Mouse (Mus musculus): Measurements from ENCODE around the gene B4galnt1. TPM values are rescaled to one million over a fixed set of nuclear protein-coding genes. Genes with fewer than 3 reads are reported as not detected.
"Not testable (repeated sequence)": the region's sequence is repeated elsewhere in the genome, so short reads cannot be mapped to it uniquely, and the experiment has no call there.

B4galnt1 gene
- total and polyA plus RNA-seq, 3 experiments = 24.6 to 66.0 (median 65.8) TPM

GRCm38 (mm10) chr10:127160728-127161127 is 4.3 kb upstream of the B4galnt1 start (continued):
- TF ChIP-seq MEF2A (IDR thresholded peaks at IDR 0.05; ENCODE audit: extremely low read depth, insufficient replicate concordance, low read depth, low read length, poor library complexity, severe bottlenecking) (no peak), MYC (IDR thresholded peaks at IDR 0.05; ENCODE audit: low read depth, low read length) (peak; percentile 42; the same call in 1 of the 2 replicates), MAX (IDR thresholded peaks at IDR 0.05; ENCODE audit: low read length) (no peak), TBP (IDR thresholded peaks at IDR 0.05; ENCODE audit: low read depth, low read length) (no peak)

GRCm38 (mm10) chr10:127162771-127163261 is 2.2 kb upstream of the B4galnt1 start:
- not testable (repeated sequence) for H3K27ac ChIP-seq (ENCODE audit: control insufficient read depth, low read depth, low read length)
- peaks cover 24% of the 10 kb centered on the region for H3K79me2 ChIP-seq (ENCODE audit: control insufficient read depth, insufficient read depth, low read length, poor library complexity)

GRCm38 (mm10) chr10:127164190-127164589 is 835 bp upstream of the B4galnt1 start:
- H3K9ac ChIP-seq (ENCODE audit: control insufficient read depth, low read depth, low read length, poor library complexity, severe bottlenecking) = peak overlapping the region; percentile 91
- H3K9me3 ChIP-seq (replicated peaks; ENCODE audit: insufficient read depth, low read length) = no peaks in the 10 kb centered on the region
- H3K36me3 ChIP-seq (ENCODE audit: control insufficient read depth in 1 of 2, insufficient read depth in 2 of 2, low read length in 2 of 2) = peaks cover 2 to 15% of the 10 kb centered on the region in 2 experiments; a peak in 2 of 4 replicates
- H3K27ac ChIP-seq (ENCODE audit: control insufficient read depth, low read depth, low read length) = peak overlapping the region; percentile 88
- TF ChIP-seq USF1 (IDR thresholded peaks at IDR 0.05; ENCODE audit: low read depth, low read length) = no peak
- TF ChIP-seq TBP (IDR thresholded peaks at IDR 0.05; ENCODE audit: low read depth, low read length) = peak; percentile 94
- TF ChIP-seq GATA1 (IDR thresholded peaks at IDR 0.05; ENCODE audit: low read depth, low read length) = no peak
- H3K27me3 ChIP-seq (ENCODE audit: control insufficient read depth in 1 of 2, insufficient read depth in 2 of 2, low read length in 2 of 2) = no peaks in the 10 kb centered on the region
- DNase-seq (ENCODE audit: low read depth, low spot score) = no peak
- H3K4me1 ChIP-seq (ENCODE audit: control insufficient read depth in 1 of 2, insufficient read depth in 2 of 2, low read length in 2 of 2) = peaks cover 2 to 19% of the 10 kb centered on the region in 2 experiments; a peak in 3 of 4 replicates
- peak overlapping the region; percentile 67 to 68 for H3K4me3 ChIP-seq (ENCODE audit: control insufficient read depth in 1 of 2, insufficient read depth in 1 of 2, low read depth in 2 of 2, low read length in 2 of 2)
- peaks cover 26% of the 10 kb centered on the region for H3K79me2 ChIP-seq (ENCODE audit: control insufficient read depth, insufficient read depth, low read length, poor library complexity)

More at GRCm38 (mm10) chr10:127162771-127163261, 2.2 kb upstream of the B4galnt1 start:
- Histone ChIP-seq H3K4me1 (ENCODE audit: control insufficient read depth in 1 of 2, insufficient read depth in 2 of 2, low read length in 2 of 2) (peaks cover 2 to 23% of the 10 kb centered on the region in 2 experiments; a peak in 3 of 4 replicates), H3K36me3 (ENCODE audit: control insufficient read depth in 1 of 2, insufficient read depth in 2 of 2, low read length in 2 of 2) (peaks cover 0 to 15% of the 10 kb centered on the region in 2 experiments; a peak in 2 of 4 replicates)
- H3K27me3 ChIP-seq (ENCODE audit: control insufficient read depth in 1 of 2, insufficient read depth in 2 of 2, low read length in 2 of 2); H3K9me3 ChIP-seq (replicated peaks; ENCODE audit: insufficient read depth, low read length); DNase-seq (ENCODE audit: low read depth, low spot score); H3K4me3 ChIP-seq (ENCODE audit: control insufficient read depth in 1 of 2, insufficient read depth in 1 of 2, low read depth in 2 of 2, low read length in 2 of 2); H3K9ac ChIP-seq (ENCODE audit: control insufficient read depth, low read depth, low read length, poor library complexity, severe bottlenecking): not testable (repeated sequence)

GRCm38 (mm10) chr10:127165354-127165653 is 279 bp downstream of the B4galnt1 start:
- Histone ChIP-seq H3K36me3 (ENCODE audit: control insufficient read depth in 1 of 2, insufficient read depth in 2 of 2, low read length in 2 of 2) (peaks cover 2 to 13% of the 10 kb centered on the region in 2 experiments; a peak in 2 of 4 replicates), H3K9me3 (replicated peaks; ENCODE audit: insufficient read depth, low read length) (no peaks in the 10 kb centered on the region), H3K4me3 (ENCODE audit: control insufficient read depth in 1 of 2, insufficient read depth in 1 of 2, low read depth in 2 of 2, low read length in 2 of 2) (peak overlapping the region; percentile 67 to 68), H3K27ac (ENCODE audit: control insufficient read depth, low read depth, low read length) (peak overlapping the region; percentile 88), H3K9ac (ENCODE audit: control insufficient read depth, low read depth, low read length, poor library complexity, severe bottlenecking) (peak overlapping the region; percentile 91), H3K4me1 (ENCODE audit: control insufficient read depth in 1 of 2, insufficient read depth in 2 of 2, low read length in 2 of 2) (peaks cover 2 to 16% of the 10 kb centered on the region in 2 experiments; a peak in 3 of 4 replicates), H3K79me2 (ENCODE audit: control insufficient read depth, insufficient read depth, low read length, poor library complexity) (peaks cover 26% of the 10 kb centered on the region), H3K27me3 (ENCODE audit: control insufficient read depth in 1 of 2, insufficient read depth in 2 of 2, low read length in 2 of 2) (no peaks in the 10 kb centered on the region)
- no peak for DNase-seq (ENCODE audit: low read depth, low spot score)
- TF ChIP-seq NELFE (IDR thresholded peaks at IDR 0.05; ENCODE audit: low read depth, low read length) (peak; percentile 35; the same call in 1 of the 2 replicates), NRF1 (IDR thresholded peaks at IDR 0.05; ENCODE audit: insufficient read depth, low read depth, low read length, poor library complexity, severe bottlenecking) (0 out of 2 replicates have a peak, but pooled peaks have one; percentile 1), GATA1 (IDR thresholded peaks at IDR 0.05; ENCODE audit: low read depth, low read length) (no peak), UBTF (IDR thresholded peaks at IDR 0.05; ENCODE audit: borderline replicate concordance, insufficient read depth, low read depth, low read length) (0 out of 2 replicates have a peak, but pooled peaks have one; percentile 86)

All from MEL (cell line).